Mouse (Mus musculus): ENCODE data around the gene Vmn2r91.
"Not testable (repeated sequence)": the region's sequence is repeated elsewhere in the genome, so short reads cannot be mapped to it uniquely, and the experiment has no call there.

The Vmn2r91 gene

DNA sequence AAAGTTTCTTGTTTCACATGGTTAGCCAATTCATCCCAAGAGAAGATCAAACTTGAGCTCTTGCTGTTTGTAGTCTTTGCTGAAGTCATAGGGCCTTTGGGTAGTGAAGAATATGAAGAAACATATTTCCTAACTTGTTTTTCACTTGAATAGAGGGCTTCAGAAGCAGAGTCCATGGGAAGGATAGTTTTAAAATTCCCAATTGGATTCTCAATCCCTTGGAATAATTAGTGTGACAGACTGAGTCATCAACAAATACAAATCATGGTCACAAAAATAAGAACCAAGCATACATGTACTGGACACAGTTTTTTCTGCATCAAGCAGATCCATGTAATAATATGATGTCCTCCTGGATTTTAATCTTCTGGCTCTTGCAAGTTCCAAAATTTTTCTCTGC lies at the start of gene Vmn2r91:
Vmn2r91 (plus strand) TSS at position 301 of the 400 bp plus-strand sequence.
- DNase-seq (ENCODE audit: low spot score in 2 of 2) = not testable (repeated sequence)

DNA sequence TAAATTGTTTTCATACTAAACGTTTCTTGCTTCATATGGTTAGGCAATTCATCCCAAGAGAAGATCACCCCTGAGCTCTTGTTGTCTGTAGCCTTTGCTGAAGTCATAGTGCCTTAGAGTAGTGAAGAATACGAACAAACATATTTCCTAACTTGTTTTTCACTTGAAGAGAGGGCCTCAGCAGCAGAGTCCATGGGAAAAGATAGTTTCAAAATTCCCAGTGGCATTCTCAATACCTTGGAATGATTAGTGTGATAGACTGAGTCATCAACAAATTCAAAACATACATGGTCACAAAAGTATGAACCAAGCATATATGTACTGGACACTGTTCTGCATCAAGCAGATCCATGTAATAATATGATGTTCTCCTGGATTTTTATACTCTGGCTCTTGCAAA lies 35.7 kb upstream of the Vmn2r91 start, which contains the start of gene Vmn2r124:
Vmn2r124 (plus strand) TSS at position 301 of the 400 bp plus-strand sequence.
- DNase-seq (ENCODE audit: low spot score in 2 of 2) = no peak

DNA sequence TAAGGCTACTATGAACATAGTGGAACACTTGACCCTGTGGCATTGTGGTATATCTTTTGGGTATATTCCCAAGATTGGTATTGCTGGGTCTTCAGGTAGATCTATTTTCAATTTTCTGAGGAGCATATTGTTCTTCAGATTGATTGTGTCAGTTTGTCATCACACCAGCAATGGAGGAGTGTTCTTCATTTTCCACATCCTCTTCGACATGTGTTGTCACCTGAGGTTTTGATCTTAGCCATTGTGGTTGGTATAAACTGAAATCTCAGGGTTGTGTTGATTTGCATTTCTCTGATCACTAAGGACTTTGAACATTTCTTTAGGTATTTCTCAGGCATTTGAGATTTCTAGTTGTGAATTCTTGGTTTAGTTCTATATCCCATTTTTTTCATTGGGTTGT lies 10.8 kb downstream of the Vmn2r91 start:
- DNase-seq (ENCODE audit: low spot score in 2 of 2) = not testable (repeated sequence)

DNA sequence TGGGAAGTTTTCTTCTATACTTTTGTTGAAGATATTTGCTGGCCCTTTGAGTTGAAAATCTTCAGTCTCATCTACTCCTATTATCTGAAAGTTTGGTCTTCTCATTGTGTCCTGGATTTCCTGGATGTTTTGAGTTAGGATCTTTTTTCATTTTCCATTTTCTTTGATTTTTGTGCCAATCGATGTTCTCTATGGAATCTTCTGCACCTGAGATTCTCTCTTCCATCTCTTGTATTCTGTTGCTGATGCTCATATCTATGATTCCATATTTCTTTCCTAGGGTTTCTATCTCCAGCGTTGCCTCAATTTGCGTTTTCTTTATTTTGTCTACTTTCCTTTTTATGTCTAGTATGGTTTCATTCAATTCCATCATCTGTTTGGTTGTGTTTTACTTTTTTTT lies 17.4 kb downstream of the Vmn2r91 start:
- DNase-seq (ENCODE audit: low spot score in 2 of 2) = not testable (repeated sequence)

- not testable (repeated sequence) for DNase-seq (ENCODE audit: low spot score in 2 of 2)
Observed at GRCm38 (mm10) chr17:18151587-18151986, 66.8 kb downstream of the Vmn2r91 start, which contains the start of gene Vmn2r92. Gene Vmn2r92 (plus strand): TSS chr17:18151887.

- DNase-seq (ENCODE audit: low spot score in 2 of 2) = not testable (repeated sequence)
Observed at GRCm38 (mm10) chr17:18161194-18161593, 76.4 kb downstream of the Vmn2r91 start.

Measured in urinary bladder, postnatal 4 days (tissue).